Mouse (Mus musculus) A20 (cell line): ENCODE measurements at regions not wholly inside any gene's neighbourhood (a gene's known extent, or its start where the extent isn't known, plus 50 kb on each side); places are given as distances from the start of the nearest gene placed in this dataset.
A peak's percentile ranks its signal among the peaks of the same experiment; 100 is the strongest.

Source experiments
- DNase-seq: peaks from one replicate; pipeline ENCODE4 v3.0.0-alpha.2; 2011; ENCODE audit warnings: low read depth, low spot score

GRCm38 (mm10) chrX:145758406-145758805, 253.4 kb upstream of the Amot start:
- peak; percentile 9 for DNase-seq

- no peak for DNase-seq
Observed at GRCm38 (mm10) chrX:145753427-145753826, 248.4 kb upstream of the Amot start.
